Mouse (Mus musculus): ENCODE results near the gene Naip2. TPM values are rescaled to one million over a fixed set of nuclear protein-coding genes. Genes with fewer than 3 reads are reported as not detected.
A peak's percentile ranks its signal among the peaks of the same experiment; 100 is the strongest.

Gene Naip2
- total and polyA plus RNA-seq, 3 experiments = 2.4 to 4.0 TPM; not detected in 1

DNA sequence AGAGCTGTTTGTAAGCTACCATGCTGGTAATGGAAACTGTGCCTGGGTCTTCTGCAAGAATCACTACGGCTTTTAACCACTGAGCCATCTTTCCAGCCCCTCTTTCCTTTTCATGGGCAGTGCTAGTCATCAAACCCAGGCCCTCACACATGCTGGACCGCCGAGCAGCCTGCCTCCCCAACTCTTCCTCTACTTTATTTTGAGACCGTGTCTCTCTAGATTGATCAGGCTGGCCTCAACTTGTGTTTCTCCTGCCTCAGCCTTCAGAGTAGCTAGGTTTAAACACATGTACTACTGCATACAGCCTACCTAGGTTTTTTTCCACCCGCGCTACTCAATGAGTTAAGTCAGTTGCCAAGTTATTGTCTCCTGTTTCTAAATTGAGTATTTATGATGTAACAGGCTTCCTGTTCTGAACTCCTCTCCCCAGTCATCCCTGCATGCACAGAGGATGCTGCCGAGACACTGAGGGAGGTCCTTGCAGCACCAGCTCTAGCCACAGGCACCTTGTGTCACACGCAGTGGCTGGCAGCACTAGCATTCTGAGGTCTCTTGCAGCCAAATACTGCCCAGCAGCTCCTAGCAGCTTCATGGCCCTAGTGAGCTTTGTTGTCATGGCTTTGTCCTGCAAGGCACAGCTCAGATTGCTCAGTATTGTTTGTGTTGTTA lies 60.1 kb downstream of the Naip2 start:
- Histone ChIP-seq H3K9ac (ENCODE audit: control insufficient read depth, low read depth, low read length, poor library complexity, severe bottlenecking) (no peak overlapping the region), H3K27me3 (ENCODE audit: control insufficient read depth in 1 of 2, insufficient read depth in 2 of 2, low read length in 2 of 2) (no peaks in the 10 kb centered on the region), H3K9me3 (replicated peaks; ENCODE audit: insufficient read depth, low read length) (no peaks in the 10 kb centered on the region), H3K4me1 (ENCODE audit: control insufficient read depth in 1 of 2, insufficient read depth in 2 of 2, low read length in 2 of 2) (no peaks in the 10 kb centered on the region), H3K79me2 (ENCODE audit: control insufficient read depth, insufficient read depth, low read length, poor library complexity) (no peaks in the 10 kb centered on the region), H3K36me3 (ENCODE audit: control insufficient read depth in 1 of 2, insufficient read depth in 2 of 2, low read length in 2 of 2) (peaks cover 0 to 3% of the 10 kb centered on the region in 2 experiments; a peak in 2 of 4 replicates), H3K27ac (ENCODE audit: control insufficient read depth, low read depth, low read length) (no peak overlapping the region), H3K4me3 (ENCODE audit: control insufficient read depth in 1 of 2, insufficient read depth in 1 of 2, low read depth in 2 of 2, low read length in 2 of 2) (no peak overlapping the region)
- no peak for DNase-seq (ENCODE audit: low read depth, low spot score)
- TF ChIP-seq MEF2A (IDR thresholded peaks at IDR 0.05; ENCODE audit: extremely low read depth, insufficient replicate concordance, low read depth, low read length, poor library complexity, severe bottlenecking) = no peak
- TF ChIP-seq USF1 (IDR thresholded peaks at IDR 0.05; ENCODE audit: low read depth, low read length) = no peak
- no peak for TF ChIP-seq POLR2A (IDR thresholded peaks at IDR 0.05; ENCODE audit: control insufficient read depth in 1 of 2, insufficient read depth in 1 of 2, low read depth in 1 of 2, low read length in 2 of 2, poor library complexity in 1 of 2)
- TF ChIP-seq E2F4 (IDR thresholded peaks at IDR 0.05; ENCODE audit: borderline replicate concordance, low read depth, low read length) = no peak
- no peak for TF ChIP-seq RAD21 (IDR thresholded peaks at IDR 0.05; ENCODE audit: low read depth, low read length)
- no peak for TF ChIP-seq SMC3 (IDR thresholded peaks at IDR 0.05; ENCODE audit: low read depth, low read length)
- no peak for TF ChIP-seq POLR2AphosphoS2 (IDR thresholded peaks at IDR 0.05; ENCODE audit: low read length)
- TF ChIP-seq POLR2AphosphoS5 (IDR thresholded peaks at IDR 0.05; ENCODE audit: borderline replicate concordance, low read depth, low read length) = no peak
- TF ChIP-seq BHLHE40 (IDR thresholded peaks at IDR 0.05; ENCODE audit: borderline replicate concordance, low read depth, low read length) = no peak
- no peak for TF ChIP-seq ZKSCAN1 (IDR thresholded peaks at IDR 0.05; ENCODE audit: low read depth, low read length)
- TF ChIP-seq JUND (IDR thresholded peaks at IDR 0.05; ENCODE audit: low read depth, low read length) = no peak
- TF ChIP-seq CHD1 (IDR thresholded peaks at IDR 0.05; ENCODE audit: low read depth, low read length) = no peak
- TF ChIP-seq ETS1 (IDR thresholded peaks at IDR 0.05; ENCODE audit: low read depth, low read length) = no peak
- TF ChIP-seq MYC (IDR thresholded peaks at IDR 0.05; ENCODE audit: low read depth, low read length) = no peak
- no peak for TF ChIP-seq MAFK (IDR thresholded peaks at IDR 0.05; ENCODE audit: borderline replicate concordance, low read depth, low read length)
- TF ChIP-seq KAT2A (conservative IDR thresholded peaks at IDR 0.05; ENCODE audit: low read depth, low read length) = no peak
- no peak for TF ChIP-seq GATA1 (IDR thresholded peaks at IDR 0.05; ENCODE audit: low read depth, low read length)
- no peak for TF ChIP-seq SIN3A (IDR thresholded peaks at IDR 0.05; ENCODE audit: low read length)
- TF ChIP-seq CTCF (IDR thresholded peaks at IDR 0.05 in 2 of 3, conservative IDR thresholded peaks at IDR 0.05 in 1 of 3; ENCODE audit: control insufficient read depth in 1 of 3, insufficient read depth in 1 of 3, low read depth in 2 of 3, low read length in 3 of 3, poor library complexity in 1 of 3, severe bottlenecking in 1 of 3) = no peak

DNA sequence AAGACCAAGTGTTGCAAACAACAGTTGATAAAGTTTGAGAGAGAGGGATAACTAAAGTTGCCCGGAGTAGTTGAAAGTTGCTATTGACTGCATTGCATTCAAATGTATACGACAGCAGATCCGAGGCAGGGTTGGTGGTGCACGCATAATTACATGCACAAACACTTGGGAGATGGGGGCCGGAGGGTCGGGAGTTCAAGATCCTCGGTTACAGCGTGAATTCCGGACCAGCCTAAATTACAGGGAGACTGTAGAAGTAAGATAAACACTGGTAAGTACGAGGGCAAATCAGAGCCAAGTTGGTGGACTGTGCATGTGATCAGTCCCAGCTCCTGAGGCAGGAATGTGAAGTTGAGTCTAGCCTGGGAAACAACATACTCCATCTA lies 76.6 kb downstream of the Naip2 start:
- Histone ChIP-seq H3K4me3 (ENCODE audit: control insufficient read depth in 1 of 2, insufficient read depth in 1 of 2, low read depth in 2 of 2, low read length in 2 of 2) (peak overlapping the region; percentile 92 to 98), H3K9me3 (replicated peaks; ENCODE audit: insufficient read depth, low read length) (no peaks in the 10 kb centered on the region)
- TF ChIP-seq MAX (IDR thresholded peaks at IDR 0.05; ENCODE audit: low read length) (0 out of 2 replicates have a peak, but pooled peaks have one; percentile 2), ZC3H11A (IDR thresholded peaks at IDR 0.05; ENCODE audit: low read depth, low read length) (no peak)

More for the DNA sequence above, 76.6 kb downstream of the Naip2 start:
- Histone ChIP-seq H3K36me3 (ENCODE audit: control insufficient read depth in 1 of 2, insufficient read depth in 2 of 2, low read length in 2 of 2) (peaks cover 0 to 11% of the 10 kb centered on the region in 2 experiments), H3K4me1 (ENCODE audit: control insufficient read depth in 1 of 2, insufficient read depth in 2 of 2, low read length in 2 of 2) (peaks cover 0 to 7% of the 10 kb centered on the region in 2 experiments; a peak in 3 of 4 replicates), H3K27ac (ENCODE audit: control insufficient read depth, low read depth, low read length) (no peak overlapping the region), H3K9ac (ENCODE audit: control insufficient read depth, low read depth, low read length, poor library complexity, severe bottlenecking) (peak overlapping the region; percentile 95), H3K79me2 (ENCODE audit: control insufficient read depth, insufficient read depth, low read length, poor library complexity) (peaks cover 18% of the 10 kb centered on the region), H3K27me3 (ENCODE audit: control insufficient read depth in 1 of 2, insufficient read depth in 2 of 2, low read length in 2 of 2) (no peaks in the 10 kb centered on the region)
- DNase-seq (ENCODE audit: low read depth, low spot score) = no peak

All from MEL (cell line).